ENCODE assay signal across 22 mouse cellular contexts in the genomic region with DNA sequence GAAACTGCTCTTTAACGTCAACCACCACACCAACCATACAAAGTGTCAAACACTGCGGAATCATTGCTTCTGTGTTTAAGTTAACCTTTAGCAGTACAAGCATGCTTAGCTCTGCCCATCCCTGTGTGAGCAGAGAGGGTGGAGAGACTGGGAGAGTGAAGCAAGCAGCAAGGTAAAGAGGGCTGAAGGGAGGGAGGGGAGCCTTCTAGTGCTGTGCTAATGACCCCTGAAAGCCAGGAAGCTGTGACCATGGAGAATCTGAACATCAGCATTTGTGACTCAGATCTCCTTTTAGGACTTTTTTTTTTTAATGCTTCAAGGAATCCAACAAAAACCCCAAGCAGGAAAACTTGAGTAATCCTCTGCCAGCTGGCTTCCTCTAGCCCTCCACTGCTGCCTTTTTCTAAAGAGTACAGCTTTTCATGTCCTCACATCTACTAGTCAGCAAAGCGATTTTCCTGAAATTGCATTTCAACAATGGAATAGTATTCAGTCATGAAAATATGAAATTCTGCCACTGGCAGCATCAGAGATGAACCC.
"Had no signal": no experiment of that assay in that cellular context is flagged by ENCODE, and none has a peak within 500 bp of the region (broad histone marks: within the 10 kb centered on the region; RNA-seq: fewer than 3 reads in every experiment).

No protein-coding gene starts in this region.

- H3K4me3 ChIP-seq: kidney, embryonic 15.5 days; layer of hippocampus, adult 2 months; limb, embryonic 10.5 days; limb, embryonic 13.5 days; liver, embryonic 12.5 days; liver, embryonic 15.5 days; lung, embryonic 15.5 days; midbrain, embryonic 15.5 days; neural tube, embryonic 12.5 days; neural tube, embryonic 15.5 days had no signal

- H3K4me2 ChIP-seq: kidney, embryonic 15.5 days; limb, embryonic 13.5 days; liver, embryonic 12.5 days; liver, embryonic 15.5 days; lung, embryonic 15.5 days; midbrain, embryonic 11.5 days; midbrain, embryonic 15.5 days; neural tube, embryonic 12.5 days; neural tube, embryonic 15.5 days had no signal

- DNase-seq: kidney, adult 11 months; kidney, adult 8-10 months; kidney, postnatal 25 days; layer of hippocampus, adult 9-11 months; liver; lung, adult 18-20 months; lung, postnatal 14 days; lung, postnatal 4 days; thymus, adult 2 months; thymus, postnatal 25 days had no signal

- H3K9me3 ChIP-seq: kidney, embryonic 15.5 days; limb, embryonic 10.5 days; limb, embryonic 13.5 days; liver, embryonic 12.5 days; liver, embryonic 15.5 days; lung, embryonic 15.5 days; midbrain, embryonic 15.5 days; neural tube, embryonic 12.5 days; neural tube, embryonic 15.5 days had no signal

- H3K27ac ChIP-seq: kidney, embryonic 15.5 days; limb, embryonic 10.5 days; limb, embryonic 13.5 days; liver, embryonic 12.5 days; liver, embryonic 15.5 days; lung, embryonic 15.5 days; midbrain, embryonic 15.5 days; neural tube, embryonic 12.5 days; neural tube, embryonic 15.5 days; stomach, postnatal 0 days had no signal

- H3K27me3 ChIP-seq: kidney, embryonic 15.5 days; liver, embryonic 12.5 days; liver, embryonic 15.5 days; lung, embryonic 15.5 days; midbrain, embryonic 15.5 days; neural tube, embryonic 12.5 days; neural tube, embryonic 15.5 days had no signal

- ATAC-seq: liver, embryonic 12.5 days; midbrain, embryonic 15.5 days had no signal

- H3K9ac ChIP-seq: kidney, embryonic 15.5 days; limb, embryonic 13.5 days; liver, embryonic 12.5 days; liver, embryonic 15.5 days; lung, embryonic 15.5 days; midbrain, embryonic 15.5 days; neural tube, embryonic 12.5 days; neural tube, embryonic 15.5 days had no signal

- H3K4me1 ChIP-seq: kidney, embryonic 15.5 days; liver, embryonic 12.5 days; liver, embryonic 15.5 days; lung, embryonic 15.5 days; midbrain, embryonic 15.5 days; neural tube, embryonic 15.5 days had no signal

- H3K36me3 ChIP-seq: kidney, embryonic 15.5 days; limb, embryonic 10.5 days; limb, embryonic 13.5 days; liver, embryonic 12.5 days; liver, embryonic 15.5 days; lung, embryonic 15.5 days; midbrain, embryonic 15.5 days; neural tube, embryonic 12.5 days; neural tube, embryonic 15.5 days had no signal
